Mouse (Mus musculus): Measurements from ENCODE around the gene Fgf11. TPM values are rescaled to one million over a fixed set of nuclear protein-coding genes. Genes with fewer than 3 reads are reported as not detected.
A peak's percentile ranks its signal among the peaks of the same experiment; 100 is the strongest.

Fgf11 gene
- total RNA-seq (2014; fragmentation: Nextera tagmentation) = 24.9 and 28.9 TPM in 2 replicates
- 3.6 and 4.2 TPM in 2 replicates for total RNA-seq (2017)
- polyA plus RNA-seq (2012) = 7.7 and 8.6 TPM in 2 replicates

- Histone ChIP-seq H3K9me3 (replicated peaks) (no peaks in the 10 kb centered on the region), H3K36me3 (replicated peaks) (peaks cover 11% of the 10 kb centered on the region), H3K4me3 (ENCODE audit: low read depth, low read length) (peak within 1 kb of the TSS; percentile 70), H3K4me1 (ENCODE audit: insufficient read depth, low read depth, low read length) (peaks cover 55% of the 10 kb centered on the region), H3K27me3 (ENCODE audit: insufficient read depth, low read length) (peaks cover 87% of the 10 kb centered on the region)
- ATAC-seq (ENCODE audit: extremely low read depth, insufficient number of reproducible peaks, low FRiP score, poor library complexity, severe bottlenecking) (no peak), DNase-seq (ENCODE audit: low spot score) (no peak)
- TF ChIP-seq TAL1 (conservative IDR thresholded peaks at IDR 0.05; ENCODE audit: low read depth, low read length) (no peak), CTCF (IDR thresholded peaks at IDR 0.05; ENCODE audit: low read depth, low read length) (no peak), GATA1 (IDR thresholded peaks at IDR 0.05; ENCODE audit: borderline replicate concordance, low read length) (no peak), POLR2AphosphoS5 (IDR thresholded peaks at IDR 0.05; ENCODE audit: insufficient replicate concordance, low read depth, low read length) (no peak), GATA2 (IDR thresholded peaks at IDR 0.05; ENCODE audit: borderline replicate concordance, low read depth, low read length) (no peak)
Observed at GRCm38 (mm10) chr11:69801379-69801977, at the start of gene Fgf11. Gene Fgf11, minus strand, starts transcription at chr11:69801857.

GRCm38 (mm10) chr11:69850754-69851153, 49.1 kb upstream of the Fgf11 start:
- peaks cover 89% of the 10 kb centered on the region for H3K4me1 ChIP-seq (ENCODE audit: insufficient read depth, low read depth, low read length)
- TF ChIP-seq CTCF (IDR thresholded peaks at IDR 0.05; ENCODE audit: low read depth, low read length) (no peak), POLR2AphosphoS5 (IDR thresholded peaks at IDR 0.05; ENCODE audit: insufficient replicate concordance, low read depth, low read length) (no peak), GATA1 (IDR thresholded peaks at IDR 0.05; ENCODE audit: borderline replicate concordance, low read length) (no peak), TAL1 (conservative IDR thresholded peaks at IDR 0.05; ENCODE audit: low read depth, low read length) (no peak), GATA2 (IDR thresholded peaks at IDR 0.05; ENCODE audit: borderline replicate concordance, low read depth, low read length) (no peak)

GRCm38 (mm10) chr11:69849884-69850283, 48.2 kb upstream of the Fgf11 start:
- H3K27me3 ChIP-seq (ENCODE audit: insufficient read depth, low read length) = no peaks in the 10 kb centered on the region
- ATAC-seq (ENCODE audit: extremely low read depth, insufficient number of reproducible peaks, low FRiP score, poor library complexity, severe bottlenecking) (no peak), DNase-seq (ENCODE audit: low spot score) (no peak)
- H3K9me3 ChIP-seq (replicated peaks) = no peaks in the 10 kb centered on the region
- peaks cover 61% of the 10 kb centered on the region for H3K36me3 ChIP-seq (replicated peaks)
- H3K4me3 ChIP-seq (ENCODE audit: low read depth, low read length) = no peak overlapping the region
- TF ChIP-seq GATA2 (IDR thresholded peaks at IDR 0.05; ENCODE audit: borderline replicate concordance, low read depth, low read length) = no peak
- TF ChIP-seq TAL1 (conservative IDR thresholded peaks at IDR 0.05; ENCODE audit: low read depth, low read length) = no peak
- TF ChIP-seq CTCF (IDR thresholded peaks at IDR 0.05; ENCODE audit: low read depth, low read length) = no peak
- peaks cover 88% of the 10 kb centered on the region for H3K4me1 ChIP-seq (ENCODE audit: insufficient read depth, low read depth, low read length)

More at GRCm38 (mm10) chr11:69850754-69851153, 49.1 kb upstream of the Fgf11 start:
- Histone ChIP-seq H3K9me3 (replicated peaks) (no peaks in the 10 kb centered on the region), H3K36me3 (replicated peaks) (peaks cover 61% of the 10 kb centered on the region), H3K4me3 (ENCODE audit: low read depth, low read length) (no peak overlapping the region), H3K27me3 (ENCODE audit: insufficient read depth, low read length) (no peaks in the 10 kb centered on the region)
- no peak for DNase-seq (ENCODE audit: low spot score)
- ATAC-seq (ENCODE audit: extremely low read depth, insufficient number of reproducible peaks, low FRiP score, poor library complexity, severe bottlenecking) = no peak

GRCm38 (mm10) chr11:69849128-69849527, 47.5 kb upstream of the Fgf11 start:
- DNase-seq (ENCODE audit: low spot score) (no peak), ATAC-seq (ENCODE audit: extremely low read depth, insufficient number of reproducible peaks, low FRiP score, poor library complexity, severe bottlenecking) (no peak)
- peaks cover 61% of the 10 kb centered on the region for H3K36me3 ChIP-seq (replicated peaks)
- TF ChIP-seq GATA1 (IDR thresholded peaks at IDR 0.05; ENCODE audit: borderline replicate concordance, low read length) (no peak), TAL1 (conservative IDR thresholded peaks at IDR 0.05; ENCODE audit: low read depth, low read length) (no peak), CTCF (IDR thresholded peaks at IDR 0.05; ENCODE audit: low read depth, low read length) (no peak), POLR2AphosphoS5 (IDR thresholded peaks at IDR 0.05; ENCODE audit: insufficient replicate concordance, low read depth, low read length) (no peak), GATA2 (IDR thresholded peaks at IDR 0.05; ENCODE audit: borderline replicate concordance, low read depth, low read length) (no peak)
- peaks cover 80% of the 10 kb centered on the region for H3K4me1 ChIP-seq (ENCODE audit: insufficient read depth, low read depth, low read length)
- H3K27me3 ChIP-seq (ENCODE audit: insufficient read depth, low read length) = no peaks in the 10 kb centered on the region
- H3K9me3 ChIP-seq (replicated peaks) = no peaks in the 10 kb centered on the region
- H3K4me3 ChIP-seq (ENCODE audit: low read depth, low read length) = no peak overlapping the region

GRCm38 (mm10) chr11:69848021-69848420, 46.4 kb upstream of the Fgf11 start:
- ATAC-seq (ENCODE audit: extremely low read depth, insufficient number of reproducible peaks, low FRiP score, poor library complexity, severe bottlenecking) = no peak
- peaks cover 72% of the 10 kb centered on the region for H3K4me1 ChIP-seq (ENCODE audit: insufficient read depth, low read depth, low read length)

GRCm38 (mm10) chr11:69846738-69847688, 45.4 kb upstream of the Fgf11 start:
- Histone ChIP-seq H3K27me3 (ENCODE audit: insufficient read depth, low read length) (no peaks in the 10 kb centered on the region), H3K36me3 (replicated peaks) (peaks cover 48% of the 10 kb centered on the region), H3K4me3 (ENCODE audit: low read depth, low read length) (peak overlapping the region; percentile 78), H3K4me1 (ENCODE audit: insufficient read depth, low read depth, low read length) (peaks cover 67% of the 10 kb centered on the region), H3K9me3 (replicated peaks) (no peaks in the 10 kb centered on the region)
- ATAC-seq (ENCODE audit: extremely low read depth, insufficient number of reproducible peaks, low FRiP score, poor library complexity, severe bottlenecking) (no peak), DNase-seq (ENCODE audit: low spot score) (peak; percentile 74)
- no peak for TF ChIP-seq GATA2 (IDR thresholded peaks at IDR 0.05; ENCODE audit: borderline replicate concordance, low read depth, low read length)
- no peak for TF ChIP-seq GATA1 (IDR thresholded peaks at IDR 0.05; ENCODE audit: borderline replicate concordance, low read length)
- TF ChIP-seq POLR2AphosphoS5 (IDR thresholded peaks at IDR 0.05; ENCODE audit: insufficient replicate concordance, low read depth, low read length) = no peak
- TF ChIP-seq CTCF (IDR thresholded peaks at IDR 0.05; ENCODE audit: low read depth, low read length) = no peak
- TF ChIP-seq TAL1 (conservative IDR thresholded peaks at IDR 0.05; ENCODE audit: low read depth, low read length) = no peak

More at GRCm38 (mm10) chr11:69848021-69848420, 46.4 kb upstream of the Fgf11 start:
- DNase-seq (ENCODE audit: low spot score) = no peak
- TF ChIP-seq CTCF (IDR thresholded peaks at IDR 0.05; ENCODE audit: low read depth, low read length) (no peak), TAL1 (conservative IDR thresholded peaks at IDR 0.05; ENCODE audit: low read depth, low read length) (no peak), GATA1 (IDR thresholded peaks at IDR 0.05; ENCODE audit: borderline replicate concordance, low read length) (no peak)
- Histone ChIP-seq H3K9me3 (replicated peaks) (no peaks in the 10 kb centered on the region), H3K36me3 (replicated peaks) (peaks cover 58% of the 10 kb centered on the region), H3K27me3 (ENCODE audit: insufficient read depth, low read length) (no peaks in the 10 kb centered on the region), H3K4me3 (ENCODE audit: low read depth, low read length) (peak overlapping the region; percentile 78; the same call in 1 of the 2 replicates)

Data from G1E (cell line).